Mouse (Mus musculus): ENCODE measurements at regions not wholly inside any gene's neighbourhood (a gene's known extent, or its start where the extent isn't known, plus 50 kb on each side); places are given as distances from the start of the nearest gene placed in this dataset.
A peak's percentile ranks its signal among the peaks of the same experiment; 100 is the strongest.

DNA sequence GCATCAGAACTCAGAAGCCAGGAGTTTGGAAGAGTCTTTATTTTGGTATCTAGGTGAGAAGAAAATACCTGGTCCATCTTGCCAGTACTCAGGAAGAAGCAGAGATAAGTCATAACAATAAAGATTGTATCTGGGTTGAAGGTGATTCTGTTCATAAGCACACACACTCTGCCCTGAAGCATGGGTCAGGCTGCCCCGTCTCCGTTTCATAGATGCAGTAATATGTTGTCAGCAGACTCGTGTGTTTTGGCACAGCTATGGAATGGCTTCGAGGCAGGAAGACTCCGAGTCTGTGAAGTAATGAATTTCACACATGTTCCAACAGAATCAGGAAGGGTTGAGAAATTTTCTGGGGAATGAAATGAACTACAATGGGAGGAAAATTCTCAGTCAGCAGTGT, 247.7 kb downstream of the Hivep2 start:
- Histone ChIP-seq H3K4me2 (ENCODE audit: low read length) (no peak overlapping the region), H3K4me1 (replicated peaks; ENCODE audit: insufficient read depth, low read length) (no peaks in the 10 kb centered on the region), H3K4me3 (replicated peaks; ENCODE audit: low read depth, low read length) (no peak overlapping the region), H3K27ac (no peak overlapping the region), H3K9me3 (replicated peaks; ENCODE audit: low read length) (no peaks in the 10 kb centered on the region), H3K36me3 (ENCODE audit: insufficient read depth, low read length) (no peaks in the 10 kb centered on the region), H3K27me3 (ENCODE audit: insufficient read depth, low read length) (no peaks in the 10 kb centered on the region), H3K9ac (ENCODE audit: low read depth, low read length) (no peak overlapping the region)
- no peak for TF ChIP-seq CTCF (IDR thresholded peaks at IDR 0.05; ENCODE audit: low read depth)
- 69% methylated on average over 5 of the region's 5 CpGs for WGBS
- DNase-seq (ENCODE audit: low spot score): no peak
- ATAC-seq (replicated peaks; ENCODE audit: low FRiP score, low read depth): no peak

DNA sequence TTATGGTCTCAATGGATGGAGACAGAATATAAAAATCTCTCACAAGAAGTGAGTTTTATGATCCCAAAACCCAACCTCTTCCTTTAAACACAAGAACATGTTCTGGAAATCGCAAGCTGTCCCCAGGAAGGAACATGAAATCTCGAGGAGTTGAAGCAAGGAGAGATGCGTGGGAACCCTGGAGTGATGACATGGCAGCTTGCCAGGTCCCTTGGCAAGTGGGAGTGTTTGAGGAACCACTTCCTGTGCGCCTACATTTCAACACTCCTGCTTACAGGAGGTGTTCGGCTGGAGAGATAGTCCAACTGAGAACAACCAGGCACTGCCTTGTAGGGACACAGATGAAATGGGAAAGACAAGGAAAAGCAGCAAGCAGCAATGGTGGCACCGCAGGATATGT, 246.1 kb downstream of the Hivep2 start:
- no peak for ATAC-seq (replicated peaks; ENCODE audit: low FRiP score, low read depth)
- H3K27ac ChIP-seq: no peak overlapping the region
- 39% methylated on average over 6 of the region's 6 CpGs for WGBS

DNA sequence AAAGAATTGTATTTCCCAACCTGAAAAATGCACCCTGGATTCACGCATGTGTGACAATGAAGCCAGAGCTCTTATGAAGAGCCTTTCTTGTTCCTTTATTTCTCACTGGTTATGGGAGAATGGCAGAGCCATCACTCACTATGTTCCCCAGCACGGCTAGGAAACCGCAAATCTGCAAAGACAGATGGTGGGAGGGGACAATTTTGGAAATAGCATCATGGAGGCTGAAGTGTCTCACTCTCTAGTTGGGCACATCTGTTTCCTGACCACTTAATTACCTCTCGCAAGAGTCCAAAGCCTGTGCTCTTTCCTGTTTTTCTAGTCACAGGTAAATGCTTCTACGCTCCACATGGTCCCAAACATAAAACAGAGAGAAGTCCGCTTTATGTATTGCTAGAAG, 245.6 kb downstream of the Hivep2 start:
- no peak for TF ChIP-seq CTCF (IDR thresholded peaks at IDR 0.05; ENCODE audit: low read depth)
- no peak overlapping the region for H3K27ac ChIP-seq
- H3K27me3 ChIP-seq (ENCODE audit: insufficient read depth, low read length): no peaks in the 10 kb centered on the region
- no peaks in the 10 kb centered on the region for H3K9me3 ChIP-seq (replicated peaks; ENCODE audit: low read length)
- ATAC-seq (replicated peaks; ENCODE audit: low FRiP score, low read depth) (no peak), DNase-seq (ENCODE audit: low spot score) (no peak)
- no peaks in the 10 kb centered on the region for H3K4me1 ChIP-seq (replicated peaks; ENCODE audit: insufficient read depth, low read length)
- 56% methylated on average over 6 of the region's 6 CpGs for WGBS
- H3K4me2 ChIP-seq (ENCODE audit: low read length): no peak overlapping the region
- no peaks in the 10 kb centered on the region for H3K36me3 ChIP-seq (ENCODE audit: insufficient read depth, low read length)
- no peak overlapping the region for H3K4me3 ChIP-seq (replicated peaks; ENCODE audit: low read depth, low read length)
- H3K9ac ChIP-seq (ENCODE audit: low read depth, low read length): no peak overlapping the region

More for the DNA sequence above, 246.1 kb downstream of the Hivep2 start:
- H3K9ac ChIP-seq (ENCODE audit: low read depth, low read length): no peak overlapping the region
- no peak overlapping the region for H3K4me2 ChIP-seq (ENCODE audit: low read length)
- H3K4me1 ChIP-seq (replicated peaks; ENCODE audit: insufficient read depth, low read length): no peaks in the 10 kb centered on the region
- peak; percentile 40 for DNase-seq (ENCODE audit: low spot score)
- H3K4me3 ChIP-seq (replicated peaks; ENCODE audit: low read depth, low read length): no peak overlapping the region
- H3K9me3 ChIP-seq (replicated peaks; ENCODE audit: low read length): no peaks in the 10 kb centered on the region
- H3K27me3 ChIP-seq (ENCODE audit: insufficient read depth, low read length): no peaks in the 10 kb centered on the region
- H3K36me3 ChIP-seq (ENCODE audit: insufficient read depth, low read length): no peaks in the 10 kb centered on the region
- TF ChIP-seq CTCF (IDR thresholded peaks at IDR 0.05; ENCODE audit: low read depth): no peak

GRCm38 (mm10) chr10:14210445-14210844, 244.6 kb downstream of the Hivep2 start:
- no peak overlapping the region for H3K9ac ChIP-seq (ENCODE audit: low read depth, low read length)
- ATAC-seq (replicated peaks; ENCODE audit: low FRiP score, low read depth): no peak
- no peak overlapping the region for H3K4me3 ChIP-seq (replicated peaks; ENCODE audit: low read depth, low read length)
- DNase-seq (ENCODE audit: low spot score): no peak
- H3K27ac ChIP-seq: no peak overlapping the region
- H3K27me3 ChIP-seq (ENCODE audit: insufficient read depth, low read length): no peaks in the 10 kb centered on the region
- H3K4me2 ChIP-seq (ENCODE audit: low read length): no peak overlapping the region
- 87% methylated on average over 8 of the region's 8 CpGs for WGBS
- H3K9me3 ChIP-seq (replicated peaks; ENCODE audit: low read length): no peaks in the 10 kb centered on the region
- no peaks in the 10 kb centered on the region for H3K36me3 ChIP-seq (ENCODE audit: insufficient read depth, low read length)
- no peaks in the 10 kb centered on the region for H3K4me1 ChIP-seq (replicated peaks; ENCODE audit: insufficient read depth, low read length)
- TF ChIP-seq CTCF (IDR thresholded peaks at IDR 0.05; ENCODE audit: low read depth): no peak

DNA sequence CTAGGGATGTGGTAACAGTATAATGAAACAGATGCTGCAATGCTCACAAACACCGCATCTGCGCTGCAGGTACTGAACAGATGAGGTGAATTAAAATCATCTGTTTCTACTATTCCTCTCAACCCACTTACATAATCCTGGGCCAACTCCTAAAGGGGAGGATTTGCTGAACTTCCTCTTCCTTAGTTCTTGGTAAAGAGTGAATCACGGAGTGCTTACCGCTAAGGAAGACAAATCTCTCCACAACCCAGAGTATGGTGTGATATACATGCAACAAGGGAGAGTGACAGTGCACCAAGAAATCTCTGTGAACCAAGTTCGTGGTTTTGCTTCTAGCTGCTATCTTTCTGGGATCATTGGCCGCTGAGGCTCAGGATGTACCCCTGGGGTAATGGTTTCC, 244.2 kb downstream of the Hivep2 start:
- Histone ChIP-seq H3K9ac (ENCODE audit: low read depth, low read length) (no peak overlapping the region), H3K4me2 (ENCODE audit: low read length) (no peak overlapping the region), H3K27me3 (ENCODE audit: insufficient read depth, low read length) (no peaks in the 10 kb centered on the region), H3K4me1 (replicated peaks; ENCODE audit: insufficient read depth, low read length) (no peaks in the 10 kb centered on the region), H3K36me3 (ENCODE audit: insufficient read depth, low read length) (no peaks in the 10 kb centered on the region), H3K9me3 (replicated peaks; ENCODE audit: low read length) (no peaks in the 10 kb centered on the region), H3K27ac (no peak overlapping the region), H3K4me3 (replicated peaks; ENCODE audit: low read depth, low read length) (no peak overlapping the region)
- TF ChIP-seq CTCF (IDR thresholded peaks at IDR 0.05; ENCODE audit: low read depth): no peak
- no peak for DNase-seq (ENCODE audit: low spot score)
- no peak for ATAC-seq (replicated peaks; ENCODE audit: low FRiP score, low read depth)
- WGBS: 90% methylated on average over 6 of the region's 6 CpGs

GRCm38 (mm10) chr10:14208206-14208605, 242.3 kb downstream of the Hivep2 start:
- Histone ChIP-seq H3K4me3 (replicated peaks; ENCODE audit: low read depth, low read length) (no peak overlapping the region), H3K27me3 (ENCODE audit: insufficient read depth, low read length) (no peaks in the 10 kb centered on the region), H3K9me3 (replicated peaks; ENCODE audit: low read length) (no peaks in the 10 kb centered on the region), H3K9ac (ENCODE audit: low read depth, low read length) (no peak overlapping the region), H3K4me1 (replicated peaks; ENCODE audit: insufficient read depth, low read length) (no peaks in the 10 kb centered on the region), H3K27ac (no peak overlapping the region), H3K36me3 (ENCODE audit: insufficient read depth, low read length) (no peaks in the 10 kb centered on the region), H3K4me2 (ENCODE audit: low read length) (no peak overlapping the region)
- ATAC-seq (replicated peaks; ENCODE audit: low FRiP score, low read depth) (no peak), DNase-seq (ENCODE audit: low spot score) (no peak)
- no peak for TF ChIP-seq CTCF (IDR thresholded peaks at IDR 0.05; ENCODE audit: low read depth)
- 73% methylated on average over 6 of the region's 6 CpGs for WGBS

DNA sequence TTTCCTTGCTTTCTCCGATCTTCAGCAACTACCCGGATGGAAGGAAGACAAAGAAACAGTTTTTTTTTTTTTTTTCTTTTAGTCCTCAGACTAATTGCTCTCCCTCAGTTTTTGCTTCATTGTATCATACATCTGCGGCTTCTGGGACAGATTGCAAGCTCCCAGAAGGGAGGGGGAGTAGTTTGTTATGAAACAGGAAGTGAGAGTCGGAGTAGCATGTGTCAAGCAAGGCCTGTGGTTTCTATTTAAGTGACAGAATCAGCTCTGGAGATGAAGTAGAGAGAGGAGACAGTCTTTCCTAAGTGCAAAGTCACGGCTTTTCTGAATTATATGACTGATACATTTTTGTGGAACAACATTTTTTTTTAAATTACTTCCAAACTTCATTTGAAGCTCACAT, 241.7 kb downstream of the Hivep2 start:
- no peak for TF ChIP-seq CTCF (IDR thresholded peaks at IDR 0.05; ENCODE audit: low read depth)
- Histone ChIP-seq H3K4me3 (replicated peaks; ENCODE audit: low read depth, low read length) (no peak overlapping the region), H3K9me3 (replicated peaks; ENCODE audit: low read length) (no peaks in the 10 kb centered on the region), H3K27ac (no peak overlapping the region), H3K4me1 (replicated peaks; ENCODE audit: insufficient read depth, low read length) (no peaks in the 10 kb centered on the region), H3K27me3 (ENCODE audit: insufficient read depth, low read length) (no peaks in the 10 kb centered on the region), H3K36me3 (ENCODE audit: insufficient read depth, low read length) (no peaks in the 10 kb centered on the region), H3K4me2 (ENCODE audit: low read length) (no peak overlapping the region), H3K9ac (ENCODE audit: low read depth, low read length) (no peak overlapping the region)
- DNase-seq (ENCODE audit: low spot score) (no peak), ATAC-seq (replicated peaks; ENCODE audit: low FRiP score, low read depth) (no peak)
- 55% methylated on average over 5 of the region's 5 CpGs for WGBS
